In genomic region chr10:111163601-111164240, GRCm38 (mm10) we compare ENCODE assay signal across 8 mouse cellular contexts. TPM values are rescaled to one million over a fixed set of nuclear protein-coding genes. Genes with fewer than 3 reads are reported as not detected.
A peak's percentile ranks its signal among the peaks of the same experiment; 100 is the strongest.
DNase-seq lines count a peak whose midpoint lies in the region; ATAC-seq and TF ChIP-seq lines count a peak whose summit lies in the region.

No protein-coding gene starts in this region.

- H3K4me1 ChIP-seq in brown adipose tissue, adult 24 weeks (ENCODE audit: control insufficient read depth, insufficient read depth, insufficient read length, low read length) = no peaks in the 10 kb centered on the region
- peaks cover 8% of the 10 kb centered on the region for H3K4me1 ChIP-seq in hindbrain, embryonic 16.5 days (ENCODE audit: control insufficient read depth, insufficient read depth, low read depth, low read length)
- peaks cover 20% of the 10 kb centered on the region for H3K4me1 ChIP-seq in neural tube, embryonic 13.5 days (replicated peaks)

- H3K9me3 ChIP-seq in hindbrain, embryonic 16.5 days (ENCODE audit: control insufficient read depth, low read length) = no peaks in the 10 kb centered on the region
- H3K9me3 ChIP-seq in neural tube, embryonic 13.5 days = no peaks in the 10 kb centered on the region

- ATAC-seq in hindbrain, embryonic 16.5 days = no peak
- no peak for ATAC-seq in neural tube, embryonic 13.5 days (ENCODE audit: low read depth)

- peak overlapping the region; percentile 98 for H3K27ac ChIP-seq in layer of hippocampus, adult 2 months
- peak overlapping the region; percentile 79 for H3K27ac ChIP-seq in brown adipose tissue, adult 24 weeks (replicated peaks; ENCODE audit: low read depth, low read length)
- peak overlapping the region; percentile 88 for H3K27ac ChIP-seq in hindbrain, embryonic 16.5 days (ENCODE audit: low read depth, low read length)
- peak overlapping the region; percentile 95 for H3K27ac ChIP-seq in neural tube, embryonic 13.5 days (replicated peaks)

- WGBS in hindbrain, embryonic 16.5 days = 27% methylated on average over 9 of the region's 9 CpGs
- WGBS in neural tube, embryonic 13.5 days = 28% methylated on average over 9 of the region's 9 CpGs

- no peaks in the 10 kb centered on the region for H3K27me3 ChIP-seq in hindbrain, embryonic 16.5 days (replicated peaks; ENCODE audit: control insufficient read depth, insufficient read depth, low read length)
- H3K27me3 ChIP-seq in neural tube, embryonic 13.5 days = no peaks in the 10 kb centered on the region

- H3K36me3 ChIP-seq in hindbrain, embryonic 16.5 days (ENCODE audit: control insufficient read depth, insufficient read depth, low read length) = no peaks in the 10 kb centered on the region
- H3K36me3 ChIP-seq in neural tube, embryonic 13.5 days = no peaks in the 10 kb centered on the region

- TF ChIP-seq CTCF in layer of hippocampus, adult 2 months (conservative IDR thresholded peaks at IDR 0.05) = no peak

- H3K4me2 ChIP-seq in hindbrain, embryonic 16.5 days (ENCODE audit: low read length) = peak overlapping the region; percentile 69
- peak overlapping the region; percentile 57 for H3K4me2 ChIP-seq in neural tube, embryonic 13.5 days

- peak overlapping the region; percentile 89 for H3K4me3 ChIP-seq in layer of hippocampus, adult 2 months
- peak overlapping the region; percentile 59 for H3K4me3 ChIP-seq in brown adipose tissue, adult 24 weeks (ENCODE audit: insufficient read depth, low read depth, low read length)
- H3K4me3 ChIP-seq in hindbrain, embryonic 16.5 days (ENCODE audit: low read length) = peak overlapping the region; percentile 89
- peak overlapping the region; percentile 92 for H3K4me3 ChIP-seq in neural tube, embryonic 13.5 days

- DNase-seq in layer of hippocampus, adult 2 months (ENCODE audit: low spot score in 2 of 2) = no peak
- no peak for DNase-seq in layer of hippocampus, postnatal 25 days (ENCODE audit: extremely low spot score in 1 of 2, low spot score in 1 of 2)
- no peak for DNase-seq in right cerebral cortex, adult 2 months (ENCODE audit: low spot score in 2 of 2)
- DNase-seq in gastrocnemius, postnatal 25 days = no peak
- no peak for DNase-seq in kidney, adult 8-10 months

- H3K9ac ChIP-seq in hindbrain, embryonic 16.5 days (ENCODE audit: low read depth, low read length) = no peak overlapping the region; the same call in 1 of the 2 replicates
- H3K9ac ChIP-seq in neural tube, embryonic 13.5 days = peak overlapping the region; percentile 96

RNA-seq across cellular contexts. Expression of gene Osbpl8, which starts 0.8 kb away (rescaled TPM):
- total RNA-seq in layer of hippocampus, adult 2 months (2021) = 10 to 100 TPM; 60.8 to 60.9 TPM
- total RNA-seq in layer of hippocampus, postnatal 25 days (2021) = 10 to 100 TPM; 58.9 to 59.9 TPM
- 7.5 and 11.5 TPM in 2 replicates for polyA plus RNA-seq in brown adipose tissue, adult 24 weeks (2012; ENCODE audit: insufficient read depth, insufficient read length, missing spikeins)
- 12.5 and 13.2 TPM in 2 replicates for polyA plus RNA-seq in hindbrain, embryonic 16.5 days (2015; fragmentation: Nextera tagmentation; extraction: Ambion mirVana)
- 17.8 and 20.1 TPM in 2 replicates for polyA plus RNA-seq in neural tube, embryonic 13.5 days (2015; fragmentation: Nextera tagmentation; extraction: Ambion mirVana)
- total RNA-seq in gastrocnemius, postnatal 25 days (2021) = 10 to 100 TPM; 13.6 to 14.5 TPM
